8 mouse cellular contexts compared by ENCODE assay signal in genomic region chr2:120731167-120731862, GRCm38 (mm10).
DNase-seq lines count a peak whose midpoint lies in the region; ATAC-seq and TF ChIP-seq lines count a peak whose summit lies in the region.

No protein-coding gene starts in this region.

- peak overlapping the region; percentile 81 for H3K9ac ChIP-seq in hindbrain, embryonic 15.5 days

- no peaks in the 10 kb centered on the region for H3K27me3 ChIP-seq in Patski
- no peaks in the 10 kb centered on the region for H3K27me3 ChIP-seq in hindbrain, embryonic 15.5 days

- DNase-seq in Patski (ENCODE audit: low read depth, low spot score), result peak; percentile 54
- DNase-seq in cerebellum, postnatal 14 days, result peak; percentile 94 to 95
- peak; percentile 70 to 79 for DNase-seq in frontal cortex, postnatal 25 days (ENCODE audit: low spot score in 2 of 2)
- DNase-seq in left cerebral cortex, adult 11 months (ENCODE audit: low spot score), result peak; percentile 74
- DNase-seq in lung, postnatal 4 days, result peak; percentile 96
- DNase-seq in retina, postnatal 7 days (ENCODE audit: low read depth, low spot score), result peak; percentile 88
- peak; percentile 81 for DNase-seq in urinary bladder, adult 2 months (ENCODE audit: low spot score)

- H3K4me2 ChIP-seq in hindbrain, embryonic 15.5 days, result peak overlapping the region; percentile 95

- CTCF ChIA-PET in Patski (lab: Charles Lee), result interaction anchor here (0.9 kb wide), 1 partner anchor 136 kb away, joined by 4 read pairs; no protein-coding TSS in a partner anchor

- in situ Hi-C loops in Patski (cut with MboI; ENCODE audit: low pct_unique_long_range_greater_than_20kb), result no loop called here

- peaks cover 38% of the 10 kb centered on the region for H3K4me1 ChIP-seq in hindbrain, embryonic 15.5 days (replicated peaks)

- H3K27ac ChIP-seq in hindbrain, embryonic 15.5 days (replicated peaks), result peak overlapping the region; percentile 93

- no peaks in the 10 kb centered on the region for H3K9me3 ChIP-seq in hindbrain, embryonic 15.5 days

- WGBS in hindbrain, embryonic 15.5 days, result under 1% methylated on average over 61 of the region's 61 CpGs

- no peak for TF ChIP-seq CTCF in Patski (IDR thresholded peaks at IDR 0.05)

- peaks cover 18% of the 10 kb centered on the region for H3K36me3 ChIP-seq in hindbrain, embryonic 15.5 days

- H3K4me3 ChIP-seq in hindbrain, embryonic 15.5 days, result peak overlapping the region; percentile 92

- POLR2A ChIA-PET in Patski (lab: Charles Lee), result interaction anchor here (0.6 to 1.6 kb wide), 3 partner anchors 8 to 381 kb away, joined by 3 to 4 read pairs (median 3); no protein-coding TSS in a partner anchor

- ATAC-seq in Patski, result peak; percentile 86
- ATAC-seq in hindbrain, embryonic 15.5 days (ENCODE audit: low FRiP score, low read depth), result peak; percentile 99

Comparison
In these comparisons a context has a peak if more than half of its experiments do, and no peak if none do; other contexts are left out.
1. Peak in every context shown above with its lines: DNase-seq, ATAC-seq, H3K4me3 ChIP-seq and H3K27ac ChIP-seq.